Mouse (Mus musculus) lung, adult 2 months (tissue): ENCODE results near the gene Ak9.

Experiments used
- CTCF ChIP-seq: fragments of 200-500 bp; IDR thresholded peaks from 2 replicates; pipeline ENCODE4 v1.5.1; 2011; ENCODE audit warnings: mild to moderate bottlenecking, low read length, control low read depth; ENCODE audit not compliant: insufficient read depth
- POLR2A ChIP-seq: fragments of 200-500 bp; IDR thresholded peaks from 2 replicates; pipeline ENCODE4 v1.6.1; 2011; ENCODE audit warnings: low read depth, mild to moderate bottlenecking, control low read depth, low read length, borderline replicate concordance; ENCODE audit errors: extremely low read depth

DNA sequence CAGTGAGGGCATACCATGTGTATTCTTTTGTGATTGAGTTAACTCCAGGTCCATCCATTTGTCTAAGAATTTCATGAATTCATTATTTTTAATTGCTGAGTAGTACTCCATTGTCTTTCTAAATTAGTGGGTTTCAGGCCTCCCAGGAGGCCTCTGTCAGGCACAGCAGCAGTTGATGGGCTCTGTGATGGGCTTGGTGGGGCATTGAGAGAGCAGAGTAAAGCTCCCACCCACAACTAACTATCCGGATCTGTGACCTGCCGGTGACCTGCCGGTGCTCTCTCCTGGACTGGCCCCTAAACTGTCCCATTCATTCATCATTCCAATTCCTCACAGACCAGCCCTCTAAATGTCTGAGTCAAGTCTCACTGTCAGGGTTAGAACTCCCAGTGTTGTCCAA, 97.3 kb downstream of the Ak9 start:
- TF ChIP-seq POLR2A (no peak), CTCF (no peak)
